Mouse (Mus musculus): ENCODE measurements around the gene Dolpp1.

DNA sequence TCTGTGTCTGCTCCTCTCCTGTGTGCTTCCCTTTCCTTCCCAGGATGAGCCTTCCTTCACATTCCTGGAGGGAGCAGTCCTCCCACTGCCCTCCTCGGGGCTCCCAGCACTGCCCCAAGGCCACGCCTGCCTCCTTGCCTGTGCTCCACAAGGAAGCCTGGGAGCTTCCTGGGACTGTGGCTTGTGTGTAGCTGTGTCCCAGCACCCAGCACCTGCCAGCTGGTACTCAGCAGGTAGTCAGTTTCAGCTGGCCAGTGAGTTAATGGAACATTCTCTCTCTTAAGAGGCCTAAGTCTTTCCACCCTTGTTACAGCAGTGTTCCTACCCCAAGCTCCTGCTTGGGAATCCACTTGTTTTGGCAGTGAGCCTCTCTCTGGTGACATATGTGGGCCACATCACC is 10.8 kb downstream of the Dolpp1 start:
- TF ChIP-seq CTCF (IDR thresholded peaks at IDR 0.05; ENCODE audit: low read depth) (no peak), EP300 (optimal IDR thresholded peaks at IDR 0.05) (no peak)
